Mouse (Mus musculus) lung, postnatal 0 days (tissue): ENCODE results near the gene Tmem217. TPM values are rescaled to one million over a fixed set of nuclear protein-coding genes. Genes with fewer than 3 reads are reported as not detected.
"Not testable (repeated sequence)": the region's sequence is repeated elsewhere in the genome, so short reads cannot be mapped to it uniquely, and the experiment has no call there.

Source experiments
- ATAC-seq: fragments of 200-750 bp; cut with Nextera tagmentation; 2 replicates; pipeline ENCODE4 v1.8.0; 2017; ENCODE audit warnings: moderate library complexity
- DNase-seq: peaks from one replicate; pipeline ENCODE4 v3.0.0-alpha.2; 2016; ENCODE audit warnings: low spot score
- H3K27ac ChIP-seq: fragments of 300-500 bp; sonication (generic); 2 replicates; pipeline ENCODE4 v1.5.1; 2014; ENCODE audit warnings: antibody characterized with exemption, mild to moderate bottlenecking, low read length, mixed read lengths
- H3K27me3 ChIP-seq: fragments of 300-500 bp; sonication (generic); replicated peaks from 2 replicates; pipeline ENCODE4 v1.6.1; 2014; ENCODE audit warnings: low read length, mixed read lengths; ENCODE audit not compliant: insufficient read depth
- H3K36me3 ChIP-seq: fragments of 300-500 bp; sonication (generic); 2 replicates; pipeline ENCODE4 v1.6.1; 2014; ENCODE audit warnings: low read length, mixed read lengths; ENCODE audit not compliant: insufficient read depth
- H3K4me1 ChIP-seq: fragments of 300-500 bp; sonication (generic); 2 replicates; pipeline ENCODE4 v1.6.1; 2014; ENCODE audit warnings: antibody characterized with exemption, low read depth, low read length, mixed read lengths; ENCODE audit not compliant: insufficient read depth
- H3K4me2 ChIP-seq: fragments of 300-500 bp; sonication (generic); replicated peaks from 2 replicates; pipeline ENCODE4 v1.6.1; 2014; ENCODE audit warnings: low read depth, mild to moderate bottlenecking, low read length, moderate library complexity, mixed read lengths
- H3K4me3 ChIP-seq: fragments of 300-500 bp; sonication (generic); 2 replicates; pipeline ENCODE4 v1.5.1; 2014; ENCODE audit warnings: low read depth, low read length
- H3K9ac ChIP-seq: fragments of 300-500 bp; sonication (generic); replicated peaks from 2 replicates; pipeline ENCODE4 v1.6.1; 2014; ENCODE audit warnings: low read depth, mild to moderate bottlenecking
- H3K9me3 ChIP-seq: fragments of 300-500 bp; sonication (generic); 2 replicates; pipeline ENCODE4 v1.6.1; 2016; ENCODE audit warnings: low read length, mixed read lengths
- CTCF ChIP-seq: IDR thresholded peaks from 2 replicates; pipeline ENCODE4 v1.5.1; 2016; ENCODE audit warnings: antibody characterized with exemption, mild to moderate bottlenecking
- EP300 ChIP-seq: IDR thresholded peaks from 2 replicates; pipeline ENCODE4 v1.6.1; 2016; ENCODE audit warnings: antibody characterized with exemption, mild to moderate bottlenecking, control low read depth
- WGBS: fragments of 180-500 bp; shearing (Covaris S2); extraction: QIAGEN DNeasy Blood & Tissue Kit; methylation state at CpG from one replicate; pipeline ENCODE4 v1.1.7; 2014; 5-methylcytosine and 5-hydroxymethylcytosine counted together
- polyA plus RNA-seq: library from polyadenylated mRNA; unstranded; fragments of >200 nt; fragmentation: Nextera tagmentation; extraction: Ambion mirVana; gene quantifications from 2 replicates; pipeline ENCODE4 v1.2.1, GENCODE M21; 2015

Gene Tmem217
- polyA plus RNA-seq, 1 experiment from 2014 or later: 0.31 TPM

DNA sequence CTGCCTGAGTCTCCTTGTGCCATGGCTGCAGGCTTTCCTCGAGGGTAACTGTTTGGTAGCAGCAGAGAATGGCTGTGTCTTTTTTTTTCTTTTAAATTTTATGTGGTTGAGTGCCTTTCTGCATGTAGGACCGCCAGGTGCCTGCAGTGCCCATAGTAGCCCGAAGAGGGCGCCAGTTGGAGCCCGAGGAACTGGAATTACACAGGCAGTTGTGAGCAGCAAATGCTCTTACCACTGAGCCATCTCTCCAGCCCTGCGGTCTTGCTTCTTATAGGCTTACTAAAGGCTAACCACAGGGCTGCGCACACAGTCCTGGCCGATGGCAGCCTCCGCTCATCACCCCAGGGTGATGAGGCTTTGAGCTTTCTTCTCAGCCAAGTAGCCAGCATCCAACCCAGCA is 20.9 kb downstream of the Tmem217 start:
- no peak for DNase-seq
- no peaks in the 10 kb centered on the region for H3K9me3 ChIP-seq
- no peaks in the 10 kb centered on the region for H3K4me1 ChIP-seq
- H3K4me3 ChIP-seq: no peak overlapping the region
- TF ChIP-seq CTCF (0 out of 2 replicates have a peak, but pooled peaks have one; percentile 17), EP300 (no peak)
- no peaks in the 10 kb centered on the region for H3K36me3 ChIP-seq
- no peak for ATAC-seq
- no peaks in the 10 kb centered on the region for H3K27me3 ChIP-seq
- H3K27ac ChIP-seq: no peak overlapping the region
- no peak overlapping the region for H3K9ac ChIP-seq
- no peak overlapping the region for H3K4me2 ChIP-seq
- WGBS: 76% methylated on average over 9 of the region's 9 CpGs

DNA sequence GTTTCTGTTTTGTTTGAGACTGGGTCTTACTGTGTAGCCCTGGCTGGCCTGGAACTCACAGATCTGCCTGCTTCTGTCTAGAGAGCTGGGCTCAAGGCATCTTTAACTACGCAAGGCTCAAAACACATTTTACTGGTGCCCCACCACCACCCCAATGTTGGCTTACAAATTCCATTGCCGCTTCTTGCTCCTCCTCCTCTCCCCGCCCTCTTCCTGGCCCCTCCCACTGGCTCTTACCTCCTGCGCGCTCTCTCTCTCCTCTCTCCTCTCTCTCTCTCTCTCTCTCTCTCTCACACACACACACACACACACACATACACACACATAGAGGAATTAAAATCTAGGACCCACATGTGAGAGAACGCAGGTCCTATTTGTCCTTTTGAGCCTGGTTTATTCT is 21.7 kb downstream of the Tmem217 start:
- Histone ChIP-seq H3K4me3 (no peak overlapping the region), H3K9me3 (no peaks in the 10 kb centered on the region), H3K27me3 (no peaks in the 10 kb centered on the region), H3K9ac (no peak overlapping the region), H3K4me1 (no peaks in the 10 kb centered on the region), H3K27ac (no peak overlapping the region), H3K36me3 (no peaks in the 10 kb centered on the region), H3K4me2 (no peak overlapping the region)
- DNase-seq: no peak
- no peak for TF ChIP-seq EP300
- TF ChIP-seq CTCF: no peak
- no peak for ATAC-seq
- WGBS: 75% methylated on average over 6 of the region's 6 CpGs

DNA sequence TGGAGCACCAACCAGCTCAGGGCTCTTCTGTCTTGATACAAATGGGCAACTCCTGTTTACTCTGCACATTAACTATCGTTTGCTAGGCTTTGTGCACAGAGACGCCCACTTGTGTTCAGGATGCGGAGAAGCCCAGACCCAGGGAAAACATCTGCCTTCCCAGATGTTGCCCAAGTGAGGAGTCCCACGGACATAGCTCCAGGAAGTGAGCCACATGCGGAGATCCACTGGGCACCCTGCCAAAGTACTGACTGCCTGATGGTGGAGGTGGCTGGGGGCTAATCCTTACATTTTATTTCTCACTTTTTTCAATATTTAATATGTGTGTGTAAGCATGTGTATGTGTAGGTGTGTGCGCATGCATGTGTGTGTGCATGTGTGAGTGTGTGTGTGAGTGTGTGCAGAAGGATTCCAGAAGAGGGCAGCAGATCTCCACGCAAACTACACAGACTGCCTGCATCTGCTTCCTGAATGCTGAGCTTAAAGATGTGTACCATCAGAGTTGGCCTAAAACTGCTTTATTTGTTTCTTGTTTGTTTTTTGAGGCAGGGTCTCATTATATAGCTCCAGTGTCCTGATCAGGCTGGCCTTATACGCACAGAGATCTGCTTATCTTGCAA is 23.5 kb downstream of the Tmem217 start:
- no peak for ATAC-seq
- no peaks in the 10 kb centered on the region for H3K36me3 ChIP-seq
- DNase-seq: peak; percentile 32
- peak; percentile 72 for TF ChIP-seq CTCF
- TF ChIP-seq EP300: no peak
- H3K27me3 ChIP-seq: no peaks in the 10 kb centered on the region
- WGBS: 67% methylated on average over 8 of the region's 8 CpGs
- H3K9me3 ChIP-seq: no peaks in the 10 kb centered on the region
- H3K9ac ChIP-seq: no peak overlapping the region
- no peak overlapping the region for H3K4me2 ChIP-seq
- H3K27ac ChIP-seq: no peak overlapping the region
- no peaks in the 10 kb centered on the region for H3K4me1 ChIP-seq
- H3K4me3 ChIP-seq: no peak overlapping the region

DNA sequence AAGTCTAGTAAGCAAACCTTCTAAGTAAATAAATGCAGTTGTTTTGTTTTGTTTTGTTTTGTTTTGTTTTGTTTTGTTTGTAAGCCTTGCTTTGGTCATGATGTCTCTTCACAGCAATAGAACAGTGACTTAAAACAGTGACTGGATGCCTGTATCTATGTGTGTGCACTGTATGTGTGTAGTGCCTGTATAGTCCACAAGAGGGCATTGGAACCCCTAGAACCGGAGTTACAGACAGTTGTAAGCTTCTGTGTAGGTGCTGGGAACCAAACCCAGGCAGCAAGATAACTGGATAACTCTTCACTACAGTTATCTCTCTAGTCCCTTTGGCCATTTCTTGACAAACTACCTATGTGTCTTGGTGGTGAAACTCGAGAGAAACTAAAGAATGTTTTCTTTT is 26.6 kb downstream of the Tmem217 start:
- 80% methylated on average over 2 of the region's 2 CpGs for WGBS
- H3K4me3 ChIP-seq: no peak overlapping the region
- TF ChIP-seq CTCF: no peak
- TF ChIP-seq EP300: no peak
- DNase-seq (no peak), ATAC-seq (no peak)
- no peak overlapping the region for H3K9ac ChIP-seq
- H3K27me3 ChIP-seq: no peaks in the 10 kb centered on the region
- H3K36me3 ChIP-seq: no peaks in the 10 kb centered on the region
- H3K9me3 ChIP-seq: no peaks in the 10 kb centered on the region
- H3K4me1 ChIP-seq: no peaks in the 10 kb centered on the region
- H3K4me2 ChIP-seq: no peak overlapping the region
- no peak overlapping the region for H3K27ac ChIP-seq

DNA sequence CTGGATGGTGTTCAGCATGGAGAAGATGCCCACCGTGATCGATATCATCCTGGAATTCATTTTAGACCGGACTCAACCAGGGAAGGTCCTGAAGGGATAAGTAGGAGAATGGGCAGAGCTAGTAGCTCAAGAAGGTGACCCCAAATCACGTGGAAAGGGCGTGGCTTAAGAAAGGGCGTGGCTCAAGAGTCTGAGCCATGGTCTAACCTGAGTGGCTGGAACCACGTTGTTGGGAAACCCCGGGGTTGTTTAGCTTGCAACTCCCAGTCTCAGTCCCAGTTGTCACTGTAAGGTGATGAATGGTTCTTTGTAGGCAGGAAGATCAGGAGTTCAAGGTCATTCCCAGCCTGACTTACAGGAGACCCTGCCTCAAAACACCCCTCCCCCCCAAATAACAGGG is 32.5 kb downstream of the Tmem217 start:
- H3K36me3 ChIP-seq: no peaks in the 10 kb centered on the region
- no peaks in the 10 kb centered on the region for H3K27me3 ChIP-seq
- WGBS: 67% methylated on average over 8 of the region's 8 CpGs
- H3K9ac ChIP-seq: no peak overlapping the region
- H3K4me1 ChIP-seq: no peaks in the 10 kb centered on the region
- TF ChIP-seq CTCF (no peak), EP300 (no peak)
- H3K9me3 ChIP-seq: no peaks in the 10 kb centered on the region
- H3K27ac ChIP-seq: no peak overlapping the region
- DNase-seq (no peak), ATAC-seq (no peak)
- no peak overlapping the region for H3K4me2 ChIP-seq
- H3K4me3 ChIP-seq: no peak overlapping the region

DNA sequence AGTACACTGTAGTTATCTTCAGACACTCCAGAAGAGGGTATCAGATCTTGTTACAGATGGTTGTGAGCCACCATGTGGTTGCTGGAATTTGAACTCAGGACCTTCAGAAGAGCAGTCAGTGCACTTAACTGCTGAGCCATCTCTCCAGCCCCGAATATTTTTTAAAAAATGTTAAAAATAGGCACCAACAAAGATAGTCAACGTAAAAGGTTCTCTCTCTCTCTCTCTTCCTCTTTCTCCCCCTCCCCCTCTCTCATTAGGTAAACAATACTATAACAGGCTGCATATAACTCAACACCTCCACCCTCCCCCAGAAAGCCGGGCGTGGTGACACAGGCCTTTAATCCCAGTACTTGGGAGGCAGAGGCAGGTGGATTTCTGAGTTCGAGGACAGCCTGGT is 33.5 kb downstream of the Tmem217 start:
- H3K27ac ChIP-seq, H3K36me3 ChIP-seq, H3K9ac ChIP-seq, H3K4me2 ChIP-seq, H3K4me3 ChIP-seq, H3K27me3 ChIP-seq, H3K9me3 ChIP-seq, ATAC-seq, H3K4me1 ChIP-seq, DNase-seq: not testable (repeated sequence)
- 82% methylated on average over 5 of the region's 5 CpGs for WGBS

DNA sequence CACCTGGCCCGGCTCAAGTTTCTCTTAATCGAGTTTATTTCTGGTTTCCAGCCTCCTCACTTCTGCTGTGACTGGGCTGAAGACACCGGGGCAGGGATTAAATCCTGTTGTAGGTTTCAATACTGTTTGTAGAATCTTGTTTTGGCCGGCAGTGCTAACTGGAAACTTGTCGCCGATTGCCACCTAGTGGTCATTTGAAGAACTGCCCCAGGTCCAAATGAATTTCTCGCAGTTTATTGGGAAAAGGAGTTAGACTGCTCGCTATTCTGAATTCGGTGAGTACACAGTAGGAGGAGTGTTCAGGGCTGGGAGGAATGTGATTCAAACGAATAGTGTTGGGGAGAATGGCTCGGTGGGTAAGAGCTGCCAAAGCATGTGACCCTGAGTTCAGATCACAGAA is 37.8 kb downstream of the Tmem217 start:
- WGBS: 2% methylated on average over 11 of the region's 11 CpGs
- H3K4me3 ChIP-seq: no peak overlapping the region
- ATAC-seq (peak; percentile 22; the same call in 1 of the 2 replicates), DNase-seq (peak; percentile 89)
- no peak overlapping the region for H3K4me2 ChIP-seq
- no peaks in the 10 kb centered on the region for H3K4me1 ChIP-seq
- H3K27me3 ChIP-seq: no peaks in the 10 kb centered on the region
- TF ChIP-seq EP300 (no peak), CTCF (peak; percentile 93)
- H3K27ac ChIP-seq: 0 out of 2 replicates have a peak overlapping the region, but pooled peaks have one; percentile 20
- no peaks in the 10 kb centered on the region for H3K9me3 ChIP-seq
- H3K9ac ChIP-seq: no peak overlapping the region
- no peaks in the 10 kb centered on the region for H3K36me3 ChIP-seq
